In genomic region chr2:24642834-24643233, GRCm38 (mm10) we compare ENCODE assay signal across 26 mouse cellular contexts.
"Had no signal": no experiment of that assay in that cellular context is flagged by ENCODE, and none has a peak within 500 bp of the region (broad histone marks: within the 10 kb centered on the region; RNA-seq: fewer than 3 reads in every experiment).

No protein-coding gene starts in this region.

- H3K4me2 ChIP-seq: heart, embryonic 11.5 days; heart, embryonic 13.5 days; heart, embryonic 15.5 days; hindbrain, embryonic 13.5 days; hindbrain, embryonic 15.5 days; intestine, embryonic 15.5 days; limb, embryonic 13.5 days; limb, embryonic 15.5 days; liver, embryonic 12.5 days had no signal

- H3K4me1 ChIP-seq: heart, embryonic 13.5 days; heart, embryonic 15.5 days; intestine, embryonic 15.5 days; limb, embryonic 13.5 days; liver, embryonic 12.5 days had no signal

- H3K9ac ChIP-seq: heart, embryonic 13.5 days; heart, embryonic 15.5 days; hindbrain, embryonic 13.5 days; hindbrain, embryonic 15.5 days; intestine, embryonic 15.5 days; limb, embryonic 13.5 days; limb, embryonic 15.5 days; liver, embryonic 12.5 days; liver, embryonic 14.5 days had no signal

- H3K27ac ChIP-seq: heart, adult 2 months; heart, embryonic 13.5 days; heart, embryonic 15.5 days; hindbrain, embryonic 13.5 days; hindbrain, embryonic 15.5 days; hindbrain, postnatal 0 days; intestine, embryonic 15.5 days; layer of hippocampus, adult 2 months; limb, embryonic 13.5 days; limb, embryonic 15.5 days; liver, embryonic 12.5 days; liver, embryonic 14.5 days had no signal

- H3K9me3 ChIP-seq: heart, embryonic 13.5 days; heart, embryonic 15.5 days; hindbrain, embryonic 13.5 days; hindbrain, embryonic 15.5 days; intestine, embryonic 15.5 days; limb, embryonic 13.5 days; limb, embryonic 15.5 days; liver, embryonic 12.5 days had no signal

- ATAC-seq: hindbrain, postnatal 0 days; inflammation-experienced regulatory T-cells, adult 6 months; intestine, embryonic 15.5 days; intestine, postnatal 0 days; liver, embryonic 12.5 days had no signal

- H3K36me3 ChIP-seq: heart, embryonic 13.5 days; heart, embryonic 15.5 days; intestine, embryonic 15.5 days; limb, embryonic 13.5 days; limb, embryonic 15.5 days; liver, embryonic 12.5 days had no signal

- DNase-seq: gastrocnemius, postnatal 14 days; gastrocnemius, postnatal 36 days; heart, adult 2 months; heart, postnatal 14 days; heart, postnatal 36 days; kidney, adult 18-20 months; kidney, adult 8-10 months; kidney, postnatal 10 days; kidney, postnatal 25 days; kidney, postnatal 4 days; layer of hippocampus, postnatal 36 days; left cerebral cortex, postnatal 4 days had no signal

- H3K27me3 ChIP-seq: heart, embryonic 13.5 days; heart, embryonic 15.5 days; hindbrain, embryonic 13.5 days; hindbrain, embryonic 15.5 days; intestine, embryonic 15.5 days; limb, embryonic 13.5 days; limb, embryonic 15.5 days; liver, embryonic 12.5 days had no signal

- H3K4me3 ChIP-seq: heart, adult 2 months; heart, embryonic 13.5 days; heart, embryonic 15.5 days; hindbrain, embryonic 13.5 days; hindbrain, embryonic 15.5 days; intestine, embryonic 15.5 days; layer of hippocampus, adult 2 months; limb, embryonic 13.5 days; limb, embryonic 15.5 days; liver, embryonic 12.5 days had no signal
